Mouse (Mus musculus): ENCODE data around the gene Jmjd1c.

Jmjd1c gene

GRCm38 (mm10) chr10:67072600-67072999 is 23.3 kb upstream of the Jmjd1c start:
- DNase-seq, result no peak

GRCm38 (mm10) chr10:67073577-67073976 is 22.3 kb upstream of the Jmjd1c start:
- no peak for DNase-seq

- no peak for DNase-seq
Observed at GRCm38 (mm10) chr10:67075931-67076878, 19.7 kb upstream of the Jmjd1c start.

GRCm38 (mm10) chr10:67079030-67079429 is 16.9 kb upstream of the Jmjd1c start:
- DNase-seq, result no peak

- DNase-seq, result no peak
Observed at GRCm38 (mm10) chr10:67081206-67082007, 14.5 kb upstream of the Jmjd1c start.

GRCm38 (mm10) chr10:67082531-67082930 is 13.4 kb upstream of the Jmjd1c start:
- DNase-seq, result no peak

GRCm38 (mm10) chr10:67083446-67084166 is 12.3 kb upstream of the Jmjd1c start:
- DNase-seq, result no peak

- DNase-seq, result no peak
Observed at GRCm38 (mm10) chr10:67085124-67085523, 10.8 kb upstream of the Jmjd1c start.

- no peak for DNase-seq
Observed at GRCm38 (mm10) chr10:67085916-67086315, 10.0 kb upstream of the Jmjd1c start.

GRCm38 (mm10) chr10:67087447-67088226 is 8.3 kb upstream of the Jmjd1c start:
- no peak for DNase-seq

GRCm38 (mm10) chr10:67090611-67091010 is 5.3 kb upstream of the Jmjd1c start:
- DNase-seq, result no peak

GRCm38 (mm10) chr10:67094922-67095321 is 1.0 kb upstream of the Jmjd1c start:
- DNase-seq, result no peak

GRCm38 (mm10) chr10:67096621-67097436 is 904 bp downstream of the Jmjd1c start, which contains the start of gene Reep3:
TSS of gene Reep3 (minus strand) at chr10:67096945.
- peak; percentile 66 for DNase-seq

- no peak for DNase-seq
Observed at GRCm38 (mm10) chr10:67097437-67098150, 1.7 kb downstream of the Jmjd1c start.

GRCm38 (mm10) chr10:67098408-67099050 is 2.6 kb downstream of the Jmjd1c start:
- DNase-seq, result no peak

- DNase-seq, result no peak
Observed at GRCm38 (mm10) chr10:67099183-67099929, 3.4 kb downstream of the Jmjd1c start.

GRCm38 (mm10) chr10:67100011-67100661 is 4.2 kb downstream of the Jmjd1c start:
- DNase-seq, result peak; percentile 59

GRCm38 (mm10) chr10:67100831-67101251 is 4.9 kb downstream of the Jmjd1c start:
- DNase-seq, result no peak

- DNase-seq, result no peak
Observed at GRCm38 (mm10) chr10:67104543-67104942, 8.6 kb downstream of the Jmjd1c start.
